Mouse (Mus musculus): ENCODE results near the gene Asns. TPM values are rescaled to one million over a fixed set of nuclear protein-coding genes. Genes with fewer than 3 reads are reported as not detected.

Asns gene
- polyA plus RNA-seq, 1 experiment from 2014 or later, result 27.2 TPM

- Histone ChIP-seq H3K4me2 (no peak overlapping the region), H3K27ac (replicated peaks) (no peak overlapping the region), H3K4me3 (no peak overlapping the region), H3K36me3 (no peaks in the 10 kb centered on the region), H3K27me3 (replicated peaks) (no peaks in the 10 kb centered on the region), H3K9ac (no peak overlapping the region), H3K4me1 (no peaks in the 10 kb centered on the region), H3K9me3 (no peaks in the 10 kb centered on the region)
- WGBS, result 67% methylated on average over 1 of the region's 1 CpGs
- ATAC-seq (ENCODE audit: extremely low read depth, insufficient number of reproducible peaks, low FRiP score, low TSS enrichment), result no peak
Measured at GRCm38 (mm10) chr6:7706796-7707195, 13.7 kb upstream of the Asns start.

GRCm38 (mm10) chr6:7697999-7698699 lies 5.1 kb upstream of the Asns start:
- no peak overlapping the region for H3K4me3 ChIP-seq
- 75% methylated on average over 6 of the region's 6 CpGs for WGBS
- H3K4me2 ChIP-seq, result no peak overlapping the region
- H3K9ac ChIP-seq, result no peak overlapping the region
- no peaks in the 10 kb centered on the region for H3K4me1 ChIP-seq
- no peak overlapping the region for H3K27ac ChIP-seq (replicated peaks)
- ATAC-seq (ENCODE audit: extremely low read depth, insufficient number of reproducible peaks, low FRiP score, low TSS enrichment), result no peak
- no peaks in the 10 kb centered on the region for H3K9me3 ChIP-seq
- no peaks in the 10 kb centered on the region for H3K36me3 ChIP-seq
- no peaks in the 10 kb centered on the region; the same call in 1 of the 2 replicates for H3K27me3 ChIP-seq (replicated peaks)

GRCm38 (mm10) chr6:7697077-7697643 lies 4.1 kb upstream of the Asns start:
- Histone ChIP-seq H3K4me2 (no peak overlapping the region), H3K9me3 (no peaks in the 10 kb centered on the region), H3K4me1 (0 out of 2 replicates have a peak, but pooled peaks cover under 1% of the 10 kb centered on the region), H3K4me3 (no peak overlapping the region), H3K9ac (no peak overlapping the region), H3K27me3 (replicated peaks) (no peaks in the 10 kb centered on the region; the same call in 1 of the 2 replicates), H3K27ac (replicated peaks) (no peak overlapping the region), H3K36me3 (no peaks in the 10 kb centered on the region)
- 70% methylated on average over 4 of the region's 4 CpGs for WGBS
- no peak for ATAC-seq (ENCODE audit: extremely low read depth, insufficient number of reproducible peaks, low FRiP score, low TSS enrichment)

- Histone ChIP-seq H3K36me3 (no peaks in the 10 kb centered on the region), H3K27me3 (replicated peaks) (no peaks in the 10 kb centered on the region; the same call in 1 of the 2 replicates), H3K27ac (replicated peaks) (no peak overlapping the region), H3K9ac (no peak overlapping the region), H3K4me2 (no peak overlapping the region), H3K4me1 (peaks cover 3% of the 10 kb centered on the region; the same call in 1 of the 2 replicates), H3K9me3 (no peaks in the 10 kb centered on the region), H3K4me3 (no peak overlapping the region)
- ATAC-seq (ENCODE audit: extremely low read depth, insufficient number of reproducible peaks, low FRiP score, low TSS enrichment), result no peak
- WGBS, result 49% methylated on average over 3 of the region's 3 CpGs
Measured at GRCm38 (mm10) chr6:7696641-7697040, 3.6 kb upstream of the Asns start.

- no peak for ATAC-seq (ENCODE audit: extremely low read depth, insufficient number of reproducible peaks, low FRiP score, low TSS enrichment)
- Histone ChIP-seq H3K4me3 (no peak overlapping the region), H3K27ac (replicated peaks) (no peak overlapping the region), H3K9ac (no peak overlapping the region), H3K4me1 (peaks cover 3% of the 10 kb centered on the region; the same call in 1 of the 2 replicates), H3K9me3 (no peaks in the 10 kb centered on the region), H3K27me3 (replicated peaks) (no peaks in the 10 kb centered on the region; the same call in 1 of the 2 replicates), H3K4me2 (no peak overlapping the region), H3K36me3 (no peaks in the 10 kb centered on the region)
- WGBS, result 80% methylated on average over 4 of the region's 4 CpGs
Measured at GRCm38 (mm10) chr6:7695901-7696300, 2.8 kb upstream of the Asns start.

GRCm38 (mm10) chr6:7693666-7694065 lies 612 bp upstream of the Asns start:
- no peak overlapping the region for H3K27ac ChIP-seq (replicated peaks)
- H3K27me3 ChIP-seq (replicated peaks), result no peaks in the 10 kb centered on the region; the same call in 1 of the 2 replicates
- H3K9ac ChIP-seq, result no peak overlapping the region
- H3K4me1 ChIP-seq, result peaks cover 7% of the 10 kb centered on the region; the same call in 1 of the 2 replicates
- H3K9me3 ChIP-seq, result no peaks in the 10 kb centered on the region
- WGBS, result 63% methylated on average over 5 of the region's 5 CpGs
- ATAC-seq (ENCODE audit: extremely low read depth, insufficient number of reproducible peaks, low FRiP score, low TSS enrichment), result no peak
- no peaks in the 10 kb centered on the region for H3K36me3 ChIP-seq
- H3K4me2 ChIP-seq, result peak overlapping the region; percentile 97
- H3K4me3 ChIP-seq, result no peak overlapping the region

- Histone ChIP-seq H3K4me3 (peak overlapping the region; percentile 70), H3K4me1 (peaks cover 7% of the 10 kb centered on the region; the same call in 1 of the 2 replicates), H3K27me3 (replicated peaks) (no peaks in the 10 kb centered on the region; the same call in 1 of the 2 replicates), H3K27ac (replicated peaks) (no peak overlapping the region), H3K9me3 (no peaks in the 10 kb centered on the region), H3K9ac (peak overlapping the region; percentile 78), H3K4me2 (peak overlapping the region; percentile 97), H3K36me3 (no peaks in the 10 kb centered on the region)
- ATAC-seq (ENCODE audit: extremely low read depth, insufficient number of reproducible peaks, low FRiP score, low TSS enrichment), result 0 out of 2 replicates have a peak, but pooled peaks have one; percentile 39
- 1% methylated on average over 12 of the region's 12 CpGs for WGBS
Measured at GRCm38 (mm10) chr6:7692451-7692850, 603 bp downstream of the Asns start.

- no peaks in the 10 kb centered on the region for H3K36me3 ChIP-seq
- ATAC-seq (ENCODE audit: extremely low read depth, insufficient number of reproducible peaks, low FRiP score, low TSS enrichment), result no peak
- WGBS, result 31% methylated on average over 15 of the region's 15 CpGs
- H3K4me2 ChIP-seq, result peak overlapping the region; percentile 97
- peaks cover 7% of the 10 kb centered on the region; the same call in 1 of the 2 replicates for H3K4me1 ChIP-seq
- H3K9me3 ChIP-seq, result no peaks in the 10 kb centered on the region
- peak overlapping the region; percentile 70 for H3K4me3 ChIP-seq
- no peaks in the 10 kb centered on the region; the same call in 1 of the 2 replicates for H3K27me3 ChIP-seq (replicated peaks)
- no peak overlapping the region for H3K27ac ChIP-seq (replicated peaks)
- peak overlapping the region; percentile 78; the same call in 1 of the 2 replicates for H3K9ac ChIP-seq
Measured at GRCm38 (mm10) chr6:7692037-7692436, 1.0 kb downstream of the Asns start.

- Histone ChIP-seq H3K4me3 (no peak overlapping the region), H3K4me2 (no peak overlapping the region), H3K9me3 (no peaks in the 10 kb centered on the region), H3K27me3 (replicated peaks) (no peaks in the 10 kb centered on the region; the same call in 1 of the 2 replicates), H3K9ac (no peak overlapping the region), H3K4me1 (peaks cover 7% of the 10 kb centered on the region; the same call in 1 of the 2 replicates), H3K27ac (replicated peaks) (no peak overlapping the region), H3K36me3 (no peaks in the 10 kb centered on the region)
- 67% methylated on average over 9 of the region's 9 CpGs for WGBS
- no peak for ATAC-seq (ENCODE audit: extremely low read depth, insufficient number of reproducible peaks, low FRiP score, low TSS enrichment)
Measured at GRCm38 (mm10) chr6:7690456-7690855, 2.6 kb downstream of the Asns start.

GRCm38 (mm10) chr6:7689180-7689579 lies 3.9 kb downstream of the Asns start:
- no peak for ATAC-seq (ENCODE audit: extremely low read depth, insufficient number of reproducible peaks, low FRiP score, low TSS enrichment)
- Histone ChIP-seq H3K27ac (replicated peaks) (no peak overlapping the region), H3K4me2 (no peak overlapping the region), H3K9me3 (no peaks in the 10 kb centered on the region), H3K27me3 (replicated peaks) (no peaks in the 10 kb centered on the region), H3K9ac (no peak overlapping the region), H3K4me3 (no peak overlapping the region), H3K4me1 (peaks cover 7% of the 10 kb centered on the region; the same call in 1 of the 2 replicates), H3K36me3 (0 out of 2 replicates have a peak, but pooled peaks cover 2% of the 10 kb centered on the region)
- WGBS, result 61% methylated on average over 12 of the region's 12 CpGs

GRCm38 (mm10) chr6:7686047-7686446 lies 7.0 kb downstream of the Asns start:
- Histone ChIP-seq H3K27ac (replicated peaks) (no peak overlapping the region), H3K9ac (no peak overlapping the region), H3K27me3 (replicated peaks) (no peaks in the 10 kb centered on the region), H3K36me3 (peaks cover 12% of the 10 kb centered on the region; the same call in 1 of the 2 replicates), H3K4me2 (no peak overlapping the region), H3K4me1 (0 out of 2 replicates have a peak, but pooled peaks cover 4% of the 10 kb centered on the region), H3K9me3 (no peaks in the 10 kb centered on the region), H3K4me3 (no peak overlapping the region)
- 46% methylated on average over 2 of the region's 2 CpGs for WGBS
- ATAC-seq (ENCODE audit: extremely low read depth, insufficient number of reproducible peaks, low FRiP score, low TSS enrichment), result no peak

Measured in heart, embryonic 13.5 days (tissue).